Comparison of ENCODE assay signal across 28 mouse cellular contexts in the genomic region with DNA sequence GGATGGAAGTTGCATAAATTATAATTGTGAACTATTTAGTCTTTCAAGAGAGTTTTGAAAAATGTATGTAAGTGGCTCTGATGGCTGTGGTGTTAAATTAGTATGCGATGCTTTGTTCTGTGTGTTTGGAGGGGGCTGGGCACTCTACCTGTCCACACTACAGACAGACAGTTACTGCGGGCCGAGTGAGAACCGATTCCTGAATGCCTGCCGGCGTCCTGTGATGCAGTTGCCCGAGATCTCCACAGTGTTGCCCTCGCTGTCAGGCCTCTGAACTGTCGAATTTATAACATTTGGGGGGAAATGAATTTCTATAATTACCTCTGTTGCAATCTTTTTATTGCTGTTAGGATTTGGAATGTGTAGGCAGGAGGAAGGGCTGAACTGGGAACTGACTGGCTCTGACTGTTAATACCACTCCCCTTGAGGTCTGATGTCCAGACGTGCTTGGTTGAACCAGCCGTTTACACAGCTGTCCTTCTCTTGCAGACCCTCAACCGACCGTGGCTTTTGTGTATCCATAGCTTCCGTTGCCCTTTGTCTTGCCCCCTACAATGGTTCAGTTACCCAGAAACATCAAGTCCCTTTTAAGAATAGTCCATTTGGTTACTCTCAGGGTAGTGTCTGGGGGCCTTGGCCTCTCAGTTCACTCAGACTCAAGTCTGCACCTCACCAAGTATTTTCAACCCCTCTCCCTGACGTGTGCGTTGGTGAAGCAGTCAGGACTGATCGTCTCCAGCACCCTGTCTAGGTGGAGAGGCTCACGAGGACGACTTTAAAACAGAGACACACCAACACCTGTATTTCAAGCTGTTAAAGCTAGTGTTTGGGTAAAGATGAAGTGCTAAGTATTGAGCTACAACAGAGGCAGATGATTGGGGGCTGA. TPM values are rescaled to one million over a fixed set of nuclear protein-coding genes. Genes with fewer than 3 reads are reported as not detected.
A peak's percentile ranks its signal among the peaks of the same experiment; 100 is the strongest.
DNase-seq lines count a peak whose midpoint lies in the region; ATAC-seq and TF ChIP-seq lines count a peak whose summit lies in the region.
"Had no signal": no experiment of that assay in that cellular context is flagged by ENCODE, and none has a peak within 500 bp of the region (broad histone marks: within the 10 kb centered on the region; RNA-seq: fewer than 3 reads in every experiment).

No protein-coding gene starts in this region.

- H3K4me2 ChIP-seq in hindbrain, embryonic 12.5 days (replicated peaks) = no peak overlapping the region
- no peak overlapping the region for H3K4me2 ChIP-seq in kidney, postnatal 0 days (ENCODE audit: low read length)
- no peak overlapping the region for H3K4me2 ChIP-seq in intestine, postnatal 0 days (replicated peaks; ENCODE audit: low read depth)
- H3K4me2 ChIP-seq: embryonic facial prominence, embryonic 15.5 days; forebrain, embryonic 12.5 days; hindbrain, embryonic 14.5 days; limb, embryonic 13.5 days; liver, embryonic 11.5 days; neural tube, embryonic 13.5 days had no signal

- H3K27me3 ChIP-seq in hindbrain, embryonic 10.5 days (ENCODE audit: insufficient read depth, poor library complexity, severe bottlenecking) = no peaks in the 10 kb centered on the region
- H3K27me3 ChIP-seq in hindbrain, embryonic 12.5 days = no peaks in the 10 kb centered on the region
- H3K27me3 ChIP-seq in kidney, postnatal 0 days (ENCODE audit: insufficient read depth, low read length) = no peaks in the 10 kb centered on the region
- no peaks in the 10 kb centered on the region for H3K27me3 ChIP-seq in kidney, adult 2 months (replicated peaks; ENCODE audit: control insufficient read depth, insufficient read depth, low read length)
- no peaks in the 10 kb centered on the region for H3K27me3 ChIP-seq in intestine, postnatal 0 days (replicated peaks; ENCODE audit: control insufficient read depth, insufficient read depth, low read length)
- H3K27me3 ChIP-seq: embryonic facial prominence, embryonic 15.5 days; forebrain, embryonic 12.5 days; limb, embryonic 13.5 days; neural tube, embryonic 13.5 days; Patski had no signal

- H3K9ac ChIP-seq in hindbrain, embryonic 12.5 days = no peak overlapping the region
- H3K9ac ChIP-seq in kidney, postnatal 0 days (ENCODE audit: low read depth, low read length) = no peak overlapping the region
- no peak overlapping the region for H3K9ac ChIP-seq in intestine, postnatal 0 days (ENCODE audit: low read depth, low read length)
- H3K9ac ChIP-seq: embryonic facial prominence, embryonic 15.5 days; forebrain, embryonic 12.5 days; forebrain, postnatal 0 days; hindbrain, embryonic 14.5 days; limb, embryonic 13.5 days; neural tube, embryonic 13.5 days had no signal

- WGBS in hindbrain, embryonic 10.5 days = 66% methylated on average over 19 of the region's 19 CpGs
- WGBS in hindbrain, embryonic 12.5 days = 59% methylated on average over 19 of the region's 19 CpGs
- WGBS in kidney, postnatal 0 days = 40% methylated on average over 19 of the region's 19 CpGs
- 64% methylated on average over 19 of the region's 19 CpGs for WGBS in kidney, adult 2 months
- WGBS in bone marrow, adult 2 months = 81% methylated on average over 19 of the region's 19 CpGs
- WGBS in intestine, postnatal 0 days = 48% methylated on average over 19 of the region's 19 CpGs

- H3K4me1 ChIP-seq in hindbrain, embryonic 10.5 days (replicated peaks) = peaks cover 10% of the 10 kb centered on the region
- no peaks in the 10 kb centered on the region for H3K4me1 ChIP-seq in hindbrain, embryonic 12.5 days
- peaks cover 4% of the 10 kb centered on the region; the same call in 1 of the 2 replicates for H3K4me1 ChIP-seq in kidney, postnatal 0 days (replicated peaks; ENCODE audit: insufficient read depth, low read length)
- H3K4me1 ChIP-seq in kidney, adult 2 months (ENCODE audit: control insufficient read depth, insufficient read depth, low read length) = peaks cover 13% of the 10 kb centered on the region; the same call in 1 of the 2 replicates
- no peaks in the 10 kb centered on the region; the same call in 1 of the 2 replicates for H3K4me1 ChIP-seq in bone marrow, adult 2 months (ENCODE audit: control insufficient read depth, insufficient read depth, low read length)
- no peaks in the 10 kb centered on the region for H3K4me1 ChIP-seq in intestine, postnatal 0 days (replicated peaks; ENCODE audit: control insufficient read depth, insufficient read depth, low read length)
- H3K4me1 ChIP-seq: embryonic facial prominence, embryonic 15.5 days; forebrain, embryonic 12.5 days; neural tube, embryonic 13.5 days had no signal

- TF ChIP-seq CTCF in kidney, postnatal 0 days (IDR thresholded peaks at IDR 0.05; ENCODE audit: low read depth) = no peak
- TF ChIP-seq CTCF in kidney, adult 2 months (conservative IDR thresholded peaks at IDR 0.05; ENCODE audit: insufficient read depth, insufficient read length, low read depth, low read length) = no peak
- TF ChIP-seq CTCF in bone marrow, adult 2 months (IDR thresholded peaks at IDR 0.05; ENCODE audit: control insufficient read depth, insufficient read depth, low read length) = no peak
- no peak for TF ChIP-seq CTCF in intestine, postnatal 0 days (IDR thresholded peaks at IDR 0.05; ENCODE audit: low read depth)

- no peak for TF ChIP-seq POLR2A in kidney, adult 2 months (IDR thresholded peaks at IDR 0.05; ENCODE audit: low read depth, low read length)
- no peak for TF ChIP-seq POLR2A in bone marrow, adult 2 months (IDR thresholded peaks at IDR 0.05; ENCODE audit: borderline replicate concordance, control insufficient read depth, low read depth, low read length)

- peak; percentile 11 for DNase-seq in hindbrain, embryonic 10.5 days (ENCODE audit: low spot score)
- DNase-seq in kidney, postnatal 0 days (ENCODE audit: low spot score) = peak; percentile 71
- DNase-seq in kidney, adult 2 months = no peak
- DNase-seq in thymus, adult 18-20 months = no peak
- DNase-seq: adrenal gland, postnatal 10 days; cerebellum, adult 11 months; cerebellum, adult 9-10 months; cerebellum, postnatal 36 days; forebrain, postnatal 0 days; kidney, postnatal 14 days; lung, adult 18-20 months; right cerebral cortex, postnatal 4 days; thymus, postnatal 4 days had no signal

- H3K27ac ChIP-seq in hindbrain, embryonic 10.5 days = peak overlapping the region; percentile 74
- H3K27ac ChIP-seq in hindbrain, embryonic 12.5 days = no peak overlapping the region
- peak overlapping the region; percentile 38; the same call in 1 of the 2 replicates for H3K27ac ChIP-seq in kidney, postnatal 0 days
- no peak overlapping the region for H3K27ac ChIP-seq in kidney, adult 2 months (ENCODE audit: insufficient read depth, low read depth, low read length)
- peak overlapping the region; percentile 62 for H3K27ac ChIP-seq in bone marrow, adult 2 months (ENCODE audit: control insufficient read depth, insufficient read depth, low read depth, low read length, poor library complexity)
- no peak overlapping the region for H3K27ac ChIP-seq in intestine, postnatal 0 days (ENCODE audit: low read depth, low read length)
- H3K27ac ChIP-seq: embryonic facial prominence, embryonic 10.5 days; embryonic facial prominence, embryonic 15.5 days; forebrain, embryonic 12.5 days; hindbrain, embryonic 14.5 days; left cerebral cortex, adult 2 months; limb, embryonic 13.5 days; macrophage; neural tube, embryonic 13.5 days had no signal

- peaks cover 24% of the 10 kb centered on the region for H3K36me3 ChIP-seq in hindbrain, embryonic 10.5 days
- peaks cover 9% of the 10 kb centered on the region for H3K36me3 ChIP-seq in hindbrain, embryonic 12.5 days
- no peaks in the 10 kb centered on the region for H3K36me3 ChIP-seq in kidney, postnatal 0 days (ENCODE audit: insufficient read depth, low read length)
- no peaks in the 10 kb centered on the region for H3K36me3 ChIP-seq in kidney, adult 2 months (ENCODE audit: control insufficient read depth, insufficient read depth, low read length)
- peaks cover 23% of the 10 kb centered on the region; the same call in 1 of the 2 replicates for H3K36me3 ChIP-seq in intestine, postnatal 0 days (ENCODE audit: control insufficient read depth, insufficient read depth)

- no peak overlapping the region for H3K4me3 ChIP-seq in hindbrain, embryonic 10.5 days
- no peak overlapping the region for H3K4me3 ChIP-seq in hindbrain, embryonic 12.5 days
- no peak overlapping the region for H3K4me3 ChIP-seq in kidney, postnatal 0 days (replicated peaks; ENCODE audit: low read depth, low read length)
- H3K4me3 ChIP-seq in kidney, adult 2 months (ENCODE audit: insufficient read depth, low read depth, low read length) = no peak overlapping the region
- H3K4me3 ChIP-seq in bone marrow, adult 2 months (replicated peaks; ENCODE audit: control insufficient read depth, low read depth, low read length) = no peak overlapping the region
- no peak overlapping the region for H3K4me3 ChIP-seq in intestine, postnatal 0 days (ENCODE audit: low read depth, low read length)
- H3K4me3 ChIP-seq: embryonic facial prominence, embryonic 10.5 days; embryonic facial prominence, embryonic 15.5 days; forebrain, embryonic 12.5 days; left cerebral cortex, adult 2 months; limb, embryonic 13.5 days; neural tube, embryonic 13.5 days had no signal

- no peaks in the 10 kb centered on the region for H3K9me3 ChIP-seq in hindbrain, embryonic 10.5 days
- H3K9me3 ChIP-seq in hindbrain, embryonic 12.5 days (replicated peaks) = no peaks in the 10 kb centered on the region
- H3K9me3 ChIP-seq in kidney, postnatal 0 days (replicated peaks; ENCODE audit: low read length) = no peaks in the 10 kb centered on the region
- H3K9me3 ChIP-seq in intestine, postnatal 0 days (ENCODE audit: control insufficient read depth) = no peaks in the 10 kb centered on the region
- H3K9me3 ChIP-seq: embryonic facial prominence, embryonic 10.5 days; embryonic facial prominence, embryonic 15.5 days; forebrain, embryonic 12.5 days; limb, embryonic 13.5 days; neural tube, embryonic 13.5 days had no signal

- no peak; the same call in 1 of the 2 replicates for ATAC-seq in hindbrain, embryonic 12.5 days (ENCODE audit: low FRiP score)
- peak; percentile 34; the same call in 1 of the 2 replicates for ATAC-seq in kidney, postnatal 0 days (replicated peaks; ENCODE audit: low FRiP score, low read depth)
- peak; percentile 32; the same call in 1 of the 2 replicates for ATAC-seq in intestine, postnatal 0 days
- ATAC-seq: forebrain, postnatal 0 days; inflammation-experienced regulatory T-cells, adult 6 months; lung, postnatal 0 days; Patski had no signal

RNA-seq across cellular contexts. Expression of gene Ipmk, which starts 36.8 kb away (rescaled TPM):
- 15.5 and 20.0 TPM in 2 replicates for polyA plus RNA-seq in hindbrain, embryonic 10.5 days (2016; fragmentation: Nextera tagmentation; extraction: Ambion mirVana)
- 23.4 and 24.8 TPM in 2 replicates for polyA plus RNA-seq in hindbrain, embryonic 12.5 days (2016; fragmentation: Nextera tagmentation; extraction: Ambion mirVana)
- 16.1 and 17.5 TPM in 2 replicates for polyA plus RNA-seq in kidney, postnatal 0 days (2015; fragmentation: Nextera tagmentation; extraction: Ambion mirVana)
- 31.1 and 34.6 TPM in 2 replicates for polyA plus RNA-seq in kidney, adult 2 months (2012; rRNA removed)
- polyA plus RNA-seq in bone marrow, adult 2 months (2011; ENCODE audit: insufficient read depth, insufficient read length, low replicate concordance, missing spikeins) = 9.3 and 16.2 TPM in 2 replicates
- polyA plus RNA-seq in intestine, postnatal 0 days (2015; fragmentation: Nextera tagmentation; extraction: Ambion mirVana) = 32.4 and 36.6 TPM in 2 replicates

RNA-seq across cellular contexts. Expression of gene Cisd1, which starts 39.6 kb away (rescaled TPM):
- 148 and 166 TPM in 2 replicates for polyA plus RNA-seq in hindbrain, embryonic 10.5 days (2016; fragmentation: Nextera tagmentation; extraction: Ambion mirVana)
- polyA plus RNA-seq in hindbrain, embryonic 12.5 days (2016; fragmentation: Nextera tagmentation; extraction: Ambion mirVana) = 137 and 154 TPM in 2 replicates
- polyA plus RNA-seq in kidney, postnatal 0 days (2015; fragmentation: Nextera tagmentation; extraction: Ambion mirVana) = 300 and 305 TPM in 2 replicates
- polyA plus RNA-seq in kidney, adult 2 months (2012; rRNA removed) = 299 and 319 TPM in 2 replicates
- polyA plus RNA-seq in bone marrow, adult 2 months (2011; ENCODE audit: insufficient read depth, insufficient read length, low replicate concordance, missing spikeins) = 16.3 and 24.2 TPM in 2 replicates
- 197 and 204 TPM in 2 replicates for polyA plus RNA-seq in intestine, postnatal 0 days (2015; fragmentation: Nextera tagmentation; extraction: Ambion mirVana)

Comparison
In these comparisons a context has a peak if more than half of its experiments do, and no peak if none do; other contexts are left out.
1. DNase-seq: peak in hindbrain, embryonic 10.5 days (single experiment) and kidney, postnatal 0 days (single experiment); none in kidney, adult 2 months (single experiment) and thymus, adult 18-20 months (0 of 2).
2. H3K27ac ChIP-seq: peak in hindbrain, embryonic 10.5 days (single experiment), kidney, postnatal 0 days (single experiment) and bone marrow, adult 2 months (single experiment); none in hindbrain, embryonic 12.5 days (single experiment), kidney, adult 2 months (single experiment) and intestine, postnatal 0 days (single experiment).